In the genomic region with DNA sequence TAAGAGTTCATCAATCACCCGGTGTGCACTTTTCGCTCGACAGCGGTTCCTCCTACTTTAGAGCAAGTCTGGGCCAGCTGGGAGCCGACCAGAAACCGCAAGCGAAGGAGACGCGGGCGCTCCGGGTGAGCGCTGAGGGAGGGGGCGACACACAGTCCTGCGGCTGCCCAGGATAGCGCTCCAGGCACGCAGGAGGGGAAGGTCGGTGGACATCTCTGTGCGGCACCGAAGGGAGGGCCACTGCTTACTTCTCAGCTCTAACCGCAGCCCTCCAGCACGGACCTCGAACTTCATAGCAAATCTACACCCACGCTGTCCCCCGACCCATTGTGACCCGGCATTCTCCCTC, we compare ENCODE assay signal across 12 mouse cellular contexts. TPM values are rescaled to one million over a fixed set of nuclear protein-coding genes. Genes with fewer than 3 reads are reported as not detected.
DNase-seq lines count a peak whose midpoint lies in the region; ATAC-seq and TF ChIP-seq lines count a peak whose summit lies in the region.
"Had no signal": no experiment of that assay in that cellular context is flagged by ENCODE, and none has a peak within 500 bp of the region (broad histone marks: within the 10 kb centered on the region; RNA-seq: fewer than 3 reads in every experiment).

No protein-coding gene starts in this region.

- peak overlapping the region; percentile 38 for H3K4me3 ChIP-seq in forebrain, embryonic 10.5 days
- H3K4me3 ChIP-seq in forebrain, postnatal 0 days (ENCODE audit: low read depth, low read length), result no peak overlapping the region
- H3K4me3 ChIP-seq in lung, embryonic 15.5 days, result peak overlapping the region; percentile 14
- H3K4me3 ChIP-seq in intestine, embryonic 15.5 days (replicated peaks), result peak overlapping the region; percentile 34
- H3K4me3 ChIP-seq in neural tube, embryonic 15.5 days (replicated peaks), result peak overlapping the region; percentile 34

- peaks cover 26% of the 10 kb centered on the region for H3K4me1 ChIP-seq in forebrain, embryonic 10.5 days
- no peaks in the 10 kb centered on the region for H3K4me1 ChIP-seq in forebrain, postnatal 0 days (ENCODE audit: insufficient read depth)
- peaks cover 12% of the 10 kb centered on the region; the same call in 1 of the 2 replicates for H3K4me1 ChIP-seq in lung, embryonic 15.5 days
- H3K4me1 ChIP-seq in intestine, embryonic 15.5 days (replicated peaks), result peaks cover 21% of the 10 kb centered on the region
- peaks cover 40% of the 10 kb centered on the region for H3K4me1 ChIP-seq in neural tube, embryonic 15.5 days

- TF ChIP-seq CTCF in forebrain, postnatal 0 days (IDR thresholded peaks at IDR 0.05; ENCODE audit: low read depth), result no peak

- H3K4me2 ChIP-seq in forebrain, postnatal 0 days (ENCODE audit: low read depth), result no peak overlapping the region
- peak overlapping the region; percentile 42 for H3K4me2 ChIP-seq in lung, embryonic 15.5 days
- peak overlapping the region; percentile 73 for H3K4me2 ChIP-seq in intestine, embryonic 15.5 days (replicated peaks)
- H3K4me2 ChIP-seq in neural tube, embryonic 15.5 days, result peak overlapping the region; percentile 70

- 0% methylated on average over 25 of the region's 25 CpGs for WGBS in forebrain, embryonic 10.5 days
- WGBS in forebrain, postnatal 0 days, result 2% methylated on average over 25 of the region's 25 CpGs
- under 1% methylated on average over 25 of the region's 25 CpGs for WGBS in lung, embryonic 15.5 days
- WGBS in intestine, embryonic 15.5 days, result 5% methylated on average over 25 of the region's 25 CpGs
- 3% methylated on average over 25 of the region's 25 CpGs for WGBS in neural tube, embryonic 15.5 days

- H3K36me3 ChIP-seq in forebrain, embryonic 10.5 days (replicated peaks), result no peaks in the 10 kb centered on the region
- H3K36me3 ChIP-seq in forebrain, postnatal 0 days (ENCODE audit: insufficient read depth), result no peaks in the 10 kb centered on the region
- no peaks in the 10 kb centered on the region for H3K36me3 ChIP-seq in lung, embryonic 15.5 days
- H3K36me3 ChIP-seq in intestine, embryonic 15.5 days, result no peaks in the 10 kb centered on the region
- H3K36me3 ChIP-seq in neural tube, embryonic 15.5 days, result no peaks in the 10 kb centered on the region

- no peak for ATAC-seq in forebrain, postnatal 0 days
- ATAC-seq in lung, embryonic 15.5 days (ENCODE audit: borderline replicate concordance, extremely low read depth, low FRiP score, low TSS enrichment), result no peak
- peak; percentile 39 for ATAC-seq in intestine, embryonic 15.5 days
- 0 out of 2 replicates have a peak, but pooled peaks have one; percentile 8 for ATAC-seq in neural tube, embryonic 15.5 days (ENCODE audit: low FRiP score)
- no peak for ATAC-seq in activated CD4-positive, CD25-positive, alpha-beta regulatory T cell, adult 4 months

- no peaks in the 10 kb centered on the region for H3K9me3 ChIP-seq in forebrain, embryonic 10.5 days
- H3K9me3 ChIP-seq in forebrain, postnatal 0 days (ENCODE audit: low read length), result 0 out of 2 replicates have a peak, but pooled peaks cover 3% of the 10 kb centered on the region
- no peaks in the 10 kb centered on the region for H3K9me3 ChIP-seq in lung, embryonic 15.5 days
- no peaks in the 10 kb centered on the region for H3K9me3 ChIP-seq in intestine, embryonic 15.5 days
- H3K9me3 ChIP-seq in neural tube, embryonic 15.5 days (replicated peaks), result no peaks in the 10 kb centered on the region

- no peak overlapping the region for H3K27ac ChIP-seq in forebrain, embryonic 10.5 days
- H3K27ac ChIP-seq in forebrain, postnatal 0 days (ENCODE audit: low read depth, low read length), result no peak overlapping the region
- H3K27ac ChIP-seq in lung, embryonic 15.5 days, result no peak overlapping the region
- H3K27ac ChIP-seq in intestine, embryonic 15.5 days, result no peak overlapping the region
- no peak overlapping the region; the same call in 1 of the 2 replicates for H3K27ac ChIP-seq in neural tube, embryonic 15.5 days (replicated peaks)

- peak; percentile 46 for DNase-seq in forebrain, embryonic 10.5 days (ENCODE audit: extremely low spot score, low spot score)
- DNase-seq in forebrain, postnatal 0 days, result no peak
- DNase-seq in lung, adult 18-20 months, result no peak
- no peak for DNase-seq in urinary bladder, adult 2 months (ENCODE audit: low spot score)
- DNase-seq: kidney, adult 11 months had no signal

- H3K9ac ChIP-seq in forebrain, postnatal 0 days, result no peak overlapping the region
- H3K9ac ChIP-seq in lung, embryonic 15.5 days, result no peak overlapping the region
- no peak overlapping the region for H3K9ac ChIP-seq in intestine, embryonic 15.5 days
- H3K9ac ChIP-seq in neural tube, embryonic 15.5 days (replicated peaks), result peak overlapping the region; percentile 31

- H3K27me3 ChIP-seq in forebrain, embryonic 10.5 days (ENCODE audit: poor library complexity, severe bottlenecking), result peaks cover 100% of the 10 kb centered on the region
- peaks cover 95% of the 10 kb centered on the region for H3K27me3 ChIP-seq in forebrain, postnatal 0 days (ENCODE audit: insufficient read depth, low read length)
- peaks cover 100% of the 10 kb centered on the region for H3K27me3 ChIP-seq in lung, embryonic 15.5 days
- peaks cover 61% of the 10 kb centered on the region for H3K27me3 ChIP-seq in intestine, embryonic 15.5 days (replicated peaks)
- H3K27me3 ChIP-seq in neural tube, embryonic 15.5 days (replicated peaks), result no peaks in the 10 kb centered on the region

RNA-seq across cellular contexts. Expression of gene Hoxd1, which starts 9.6 kb away (rescaled TPM):
- polyA plus RNA-seq in forebrain, embryonic 10.5 days (2016; fragmentation: Nextera tagmentation; extraction: Ambion mirVana), result not detected in 2 replicates
- not detected in 2 replicates for total RNA-seq in forebrain, postnatal 0 days (2014; rRNA removed)
- polyA plus RNA-seq in forebrain, postnatal 0 days (2015; fragmentation: Nextera tagmentation; extraction: Ambion mirVana), result not detected in 2 replicates
- not detected in 2 replicates for polyA plus RNA-seq in lung, embryonic 15.5 days (2015; fragmentation: Nextera tagmentation; extraction: Ambion mirVana)
- 0.09 and 0.10 TPM in 2 replicates for polyA plus RNA-seq in intestine, embryonic 15.5 days (2015; fragmentation: Nextera tagmentation; extraction: Ambion mirVana)
- polyA plus RNA-seq in neural tube, embryonic 15.5 days (2015; fragmentation: Nextera tagmentation; extraction: Ambion mirVana), result 1.7 and 2.1 TPM in 2 replicates
- polyA plus RNA-seq in activated CD4-positive, CD25-positive, alpha-beta regulatory T cell, adult 4 months (2017; shearing (Covaris generic)), result not detected
- polyA plus RNA-seq in urinary bladder, adult 2 months (2012; rRNA removed), result 0.04 TPM in 1 of 2 replicates, not detected in the other
- total RNA-seq: megakaryocyte-erythroid progenitor cell, adult 5-6 weeks had no signal
- polyA plus RNA-seq: small intestine, adult 2 months had no signal

RNA-seq across cellular contexts. Expression of gene Gm28230, which starts 26.6 kb away (rescaled TPM):
- polyA plus RNA-seq in forebrain, embryonic 10.5 days (2016; fragmentation: Nextera tagmentation; extraction: Ambion mirVana), result not detected in 2 replicates
- not detected in 2 replicates for total RNA-seq in forebrain, postnatal 0 days (2014; rRNA removed)
- polyA plus RNA-seq in forebrain, postnatal 0 days (2015; fragmentation: Nextera tagmentation; extraction: Ambion mirVana), result not detected in 2 replicates
- 0.05 TPM in 1 of 2 replicates, not detected in the other for polyA plus RNA-seq in lung, embryonic 15.5 days (2015; fragmentation: Nextera tagmentation; extraction: Ambion mirVana)
- polyA plus RNA-seq in intestine, embryonic 15.5 days (2015; fragmentation: Nextera tagmentation; extraction: Ambion mirVana), result 0.55 and 0.73 TPM in 2 replicates
- polyA plus RNA-seq in neural tube, embryonic 15.5 days (2015; fragmentation: Nextera tagmentation; extraction: Ambion mirVana), result 0.96 and 2.0 TPM in 2 replicates
- not detected for polyA plus RNA-seq in activated CD4-positive, CD25-positive, alpha-beta regulatory T cell, adult 4 months (2017; shearing (Covaris generic))
- polyA plus RNA-seq in urinary bladder, adult 2 months (2012; rRNA removed), result 8.8 and 10.0 TPM in 2 replicates
- total RNA-seq: megakaryocyte-erythroid progenitor cell, adult 5-6 weeks had no signal
- polyA plus RNA-seq: cortical plate, adult 2 months had no signal

RNA-seq across cellular contexts. Expression of gene Hoxd4, which starts 41.4 kb away (rescaled TPM):
- polyA plus RNA-seq in forebrain, embryonic 10.5 days (2016; fragmentation: Nextera tagmentation; extraction: Ambion mirVana), result not detected in 2 replicates
- not detected in 2 replicates for total RNA-seq in forebrain, postnatal 0 days (2014; rRNA removed)
- not detected in 2 replicates for polyA plus RNA-seq in forebrain, postnatal 0 days (2015; fragmentation: Nextera tagmentation; extraction: Ambion mirVana)
- 0.19 TPM in 1 of 2 replicates, not detected in the other for polyA plus RNA-seq in lung, embryonic 15.5 days (2015; fragmentation: Nextera tagmentation; extraction: Ambion mirVana)
- polyA plus RNA-seq in intestine, embryonic 15.5 days (2015; fragmentation: Nextera tagmentation; extraction: Ambion mirVana), result 1.2 and 1.6 TPM in 2 replicates
- 4.3 and 4.5 TPM in 2 replicates for polyA plus RNA-seq in neural tube, embryonic 15.5 days (2015; fragmentation: Nextera tagmentation; extraction: Ambion mirVana)
- polyA plus RNA-seq in activated CD4-positive, CD25-positive, alpha-beta regulatory T cell, adult 4 months (2017; shearing (Covaris generic)), result not detected
- 39.2 and 61.2 TPM in 2 replicates for polyA plus RNA-seq in urinary bladder, adult 2 months (2012; rRNA removed)
- total RNA-seq: megakaryocyte-erythroid progenitor cell, adult 5-6 weeks had no signal
- polyA plus RNA-seq: cortical plate, adult 2 months had no signal

RNA-seq across cellular contexts. Expression of gene Hoxd3, which starts 41.4 kb away (rescaled TPM):
- 0.10 TPM in 1 of 2 replicates, not detected in the other for polyA plus RNA-seq in forebrain, embryonic 10.5 days (2016; fragmentation: Nextera tagmentation; extraction: Ambion mirVana)
- total RNA-seq in forebrain, postnatal 0 days (2014; rRNA removed), result not detected in 2 replicates
- not detected in 2 replicates for polyA plus RNA-seq in forebrain, postnatal 0 days (2015; fragmentation: Nextera tagmentation; extraction: Ambion mirVana)
- 0.16 and 0.67 TPM in 2 replicates for polyA plus RNA-seq in lung, embryonic 15.5 days (2015; fragmentation: Nextera tagmentation; extraction: Ambion mirVana)
- polyA plus RNA-seq in intestine, embryonic 15.5 days (2015; fragmentation: Nextera tagmentation; extraction: Ambion mirVana), result 18.8 and 19.2 TPM in 2 replicates
- 14.5 and 29.1 TPM in 2 replicates for polyA plus RNA-seq in neural tube, embryonic 15.5 days (2015; fragmentation: Nextera tagmentation; extraction: Ambion mirVana)
- not detected for polyA plus RNA-seq in activated CD4-positive, CD25-positive, alpha-beta regulatory T cell, adult 4 months (2017; shearing (Covaris generic))
- 2.6 and 2.7 TPM in 2 replicates for polyA plus RNA-seq in urinary bladder, adult 2 months (2012; rRNA removed)
- total RNA-seq: megakaryocyte-erythroid progenitor cell, adult 5-6 weeks had no signal
- polyA plus RNA-seq: cortical plate, adult 2 months had no signal

RNA-seq across cellular contexts. Expression of gene Hoxd8, which starts 48.7 kb away (rescaled TPM):
- polyA plus RNA-seq in forebrain, embryonic 10.5 days (2016; fragmentation: Nextera tagmentation; extraction: Ambion mirVana), result not detected in 2 replicates
- 0.10 TPM in 1 of 2 replicates, not detected in the other for total RNA-seq in forebrain, postnatal 0 days (2014; rRNA removed)
- 0.22 TPM in 1 of 2 replicates, not detected in the other for polyA plus RNA-seq in forebrain, postnatal 0 days (2015; fragmentation: Nextera tagmentation; extraction: Ambion mirVana)
- polyA plus RNA-seq in lung, embryonic 15.5 days (2015; fragmentation: Nextera tagmentation; extraction: Ambion mirVana), result 0.39 and 0.50 TPM in 2 replicates
- 4.2 and 5.1 TPM in 2 replicates for polyA plus RNA-seq in intestine, embryonic 15.5 days (2015; fragmentation: Nextera tagmentation; extraction: Ambion mirVana)
- polyA plus RNA-seq in neural tube, embryonic 15.5 days (2015; fragmentation: Nextera tagmentation; extraction: Ambion mirVana), result 12.4 and 12.5 TPM in 2 replicates
- not detected for polyA plus RNA-seq in activated CD4-positive, CD25-positive, alpha-beta regulatory T cell, adult 4 months (2017; shearing (Covaris generic))
- 19.5 and 23.1 TPM in 2 replicates for polyA plus RNA-seq in urinary bladder, adult 2 months (2012; rRNA removed)
- total RNA-seq: megakaryocyte-erythroid progenitor cell, adult 5-6 weeks had no signal
- polyA plus RNA-seq: cortical plate, adult 2 months had no signal

Comparison
In these comparisons a context has a peak if more than half of its experiments do, and no peak if none do; other contexts are left out.
1. ATAC-seq: peak in intestine, embryonic 15.5 days (single experiment) and neural tube, embryonic 15.5 days (single experiment); none in forebrain, postnatal 0 days (single experiment), lung, embryonic 15.5 days (single experiment) and activated CD4-positive, CD25-positive, alpha-beta regulatory T cell, adult 4 months (single experiment).